Mouse (Mus musculus): ENCODE data around the gene Pld3.

DNA sequence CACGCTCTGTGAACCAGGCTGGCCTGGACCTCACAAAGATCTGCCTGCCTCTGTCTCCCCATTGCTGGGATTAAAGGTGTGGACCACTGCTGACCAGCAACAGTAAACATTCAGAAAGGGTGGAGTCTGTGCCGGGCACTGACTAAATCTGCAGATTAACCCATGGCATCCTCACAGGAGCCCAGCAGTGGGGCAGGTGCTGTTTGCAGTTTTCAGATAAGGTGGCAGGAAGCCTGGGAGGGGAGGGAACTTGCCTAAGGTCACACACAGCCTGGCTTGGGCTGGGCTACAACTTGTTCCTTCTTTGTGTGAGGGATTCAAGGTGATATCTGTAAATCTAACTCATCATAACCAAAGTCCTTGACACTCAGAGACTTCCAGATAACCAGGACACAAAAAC lies 12.5 kb downstream of the Pld3 start:
- TF ChIP-seq POLR2A (IDR thresholded peaks at IDR 0.05; ENCODE audit: borderline replicate concordance, control insufficient read depth, low read depth, low read length) (no peak), CTCF (IDR thresholded peaks at IDR 0.05; ENCODE audit: control insufficient read depth, insufficient read depth, low read length) (no peak)
